Comparison of ENCODE assay signal across 26 mouse cellular contexts in genomic region chr4:120734012-120734622, GRCm38 (mm10). TPM values are rescaled to one million over a fixed set of nuclear protein-coding genes. Genes with fewer than 3 reads are reported as not detected.
DNase-seq lines count a peak whose midpoint lies in the region; ATAC-seq and TF ChIP-seq lines count a peak whose summit lies in the region.
"Had no signal": no experiment of that assay in that cellular context is flagged by ENCODE, and none has a peak within 500 bp of the region (broad histone marks: within the 10 kb centered on the region; RNA-seq: fewer than 3 reads in every experiment).

No protein-coding gene starts in this region.

- TF ChIP-seq EP300 in liver, postnatal 0 days (IDR thresholded peaks at IDR 0.05; ENCODE audit: low read depth) = no peak

- peak; percentile 46 for DNase-seq in left cerebral cortex, postnatal 4 days
- DNase-seq in left cerebral cortex, adult 9 months (ENCODE audit: low spot score in 2 of 2) = no peak
- DNase-seq in retina, postnatal 1 day = peak; percentile 49
- no peak for DNase-seq in retina, embryonic 14.5 days (ENCODE audit: low spot score)
- DNase-seq in liver, postnatal 0 days = no peak
- no peak for DNase-seq in right cerebral cortex, adult 18-20 months
- DNase-seq: adrenal gland, postnatal 36 days; cerebellum, adult 11 months; cerebellum, adult 9-11 months; gastrocnemius, postnatal 14 days; heart, adult 18-20 months; heart, postnatal 14 days; kidney, adult 11 months; kidney, postnatal 4 days; liver, embryonic 13.5 days; right cerebral cortex, postnatal 4 days; thymus, postnatal 36 days had no signal

- 0 out of 2 replicates have a peak, but pooled peaks have one; percentile 15 for ATAC-seq in forebrain, embryonic 15.5 days (replicated peaks)
- ATAC-seq in forebrain, embryonic 16.5 days = no peak
- ATAC-seq in liver, postnatal 0 days = no peak
- ATAC-seq: CD4-positive, CD25-positive, alpha-beta regulatory T cell, adult 4 months had no signal

- no peaks in the 10 kb centered on the region for H3K9me3 ChIP-seq in forebrain, embryonic 15.5 days
- H3K9me3 ChIP-seq in forebrain, embryonic 16.5 days (ENCODE audit: control insufficient read depth, low read length) = no peaks in the 10 kb centered on the region
- H3K9me3 ChIP-seq in liver, postnatal 0 days (ENCODE audit: low read length) = no peaks in the 10 kb centered on the region
- H3K9me3 ChIP-seq: embryonic facial prominence, embryonic 15.5 days; heart, embryonic 12.5 days; kidney, embryonic 15.5 days; liver, embryonic 13.5 days; midbrain, embryonic 12.5 days had no signal

- H3K4me1 ChIP-seq in forebrain, embryonic 15.5 days = peaks cover 15% of the 10 kb centered on the region
- peaks cover 9% of the 10 kb centered on the region for H3K4me1 ChIP-seq in forebrain, embryonic 16.5 days (replicated peaks; ENCODE audit: control insufficient read depth, insufficient read depth, low read length)
- peaks cover 13% of the 10 kb centered on the region for H3K4me1 ChIP-seq in liver, postnatal 0 days (ENCODE audit: insufficient read depth)

- H3K4me2 ChIP-seq in forebrain, embryonic 15.5 days (replicated peaks) = no peak overlapping the region
- no peak overlapping the region for H3K4me2 ChIP-seq in forebrain, embryonic 16.5 days (ENCODE audit: low read length)
- H3K4me2 ChIP-seq in liver, postnatal 0 days (ENCODE audit: low read depth, low read length) = no peak overlapping the region
- H3K4me2 ChIP-seq: embryonic facial prominence, embryonic 15.5 days; heart, embryonic 12.5 days; kidney, embryonic 15.5 days; liver, embryonic 13.5 days; lung, embryonic 14.5 days; midbrain, embryonic 12.5 days had no signal

- H3K27me3 ChIP-seq in forebrain, embryonic 15.5 days = no peaks in the 10 kb centered on the region
- H3K27me3 ChIP-seq in forebrain, embryonic 16.5 days (replicated peaks; ENCODE audit: control insufficient read depth, insufficient read depth, low read length) = no peaks in the 10 kb centered on the region
- H3K27me3 ChIP-seq in liver, postnatal 0 days (ENCODE audit: insufficient read depth, low read length) = peaks cover 37% of the 10 kb centered on the region

- H3K9ac ChIP-seq in forebrain, embryonic 15.5 days (replicated peaks) = no peak overlapping the region
- H3K9ac ChIP-seq in forebrain, embryonic 16.5 days (replicated peaks; ENCODE audit: low read depth, low read length) = no peak overlapping the region
- H3K9ac ChIP-seq in liver, postnatal 0 days (replicated peaks) = no peak overlapping the region
- H3K9ac ChIP-seq: embryonic facial prominence, embryonic 15.5 days; heart, embryonic 12.5 days; kidney, embryonic 15.5 days; liver, embryonic 13.5 days; lung, embryonic 14.5 days; midbrain, embryonic 12.5 days had no signal

- H3K4me3 ChIP-seq in forebrain, embryonic 15.5 days = no peak overlapping the region
- H3K4me3 ChIP-seq in forebrain, embryonic 16.5 days (replicated peaks; ENCODE audit: low read length) = no peak overlapping the region
- no peak overlapping the region for H3K4me3 ChIP-seq in liver, postnatal 0 days (ENCODE audit: low read depth, low read length)
- H3K4me3 ChIP-seq: embryonic facial prominence, embryonic 15.5 days; heart, embryonic 12.5 days; kidney, embryonic 15.5 days; liver, embryonic 13.5 days; midbrain, embryonic 12.5 days had no signal

- TF ChIP-seq CTCF in liver, postnatal 0 days (IDR thresholded peaks at IDR 0.05; ENCODE audit: low read depth) = no peak

- H3K27ac ChIP-seq in forebrain, embryonic 15.5 days (replicated peaks) = no peak overlapping the region
- no peak overlapping the region for H3K27ac ChIP-seq in forebrain, embryonic 16.5 days (ENCODE audit: low read length)
- H3K27ac ChIP-seq in liver, postnatal 0 days (ENCODE audit: low read depth) = no peak overlapping the region
- H3K27ac ChIP-seq: embryonic facial prominence, embryonic 15.5 days; kidney, embryonic 15.5 days; liver, embryonic 13.5 days; midbrain, embryonic 12.5 days had no signal

- intact Hi-C loops in left cerebral cortex, postnatal 4 days (cut with DNase I) = no loop called here

- no peaks in the 10 kb centered on the region for H3K36me3 ChIP-seq in forebrain, embryonic 15.5 days
- H3K36me3 ChIP-seq in forebrain, embryonic 16.5 days (ENCODE audit: control insufficient read depth, insufficient read depth) = no peaks in the 10 kb centered on the region
- no peaks in the 10 kb centered on the region for H3K36me3 ChIP-seq in liver, postnatal 0 days (replicated peaks; ENCODE audit: insufficient read depth, low read length)
- H3K36me3 ChIP-seq: embryonic facial prominence, embryonic 15.5 days; heart, embryonic 12.5 days; kidney, embryonic 15.5 days; liver, embryonic 13.5 days; midbrain, embryonic 12.5 days had no signal

- WGBS in forebrain, embryonic 15.5 days = 63% methylated on average over 5 of the region's 5 CpGs
- 72% methylated on average over 5 of the region's 5 CpGs for WGBS in forebrain, embryonic 16.5 days
- 71% methylated on average over 5 of the region's 5 CpGs for WGBS in liver, postnatal 0 days (ENCODE audit: insufficient replicate concordance)

RNA-seq across cellular contexts. Expression of gene Kcnq4, which starts 14.3 kb away (rescaled TPM):
- 8.8 TPM in 2 replicates for polyA plus RNA-seq in forebrain, embryonic 15.5 days (2015; fragmentation: Nextera tagmentation; extraction: Ambion mirVana)
- 8.7 and 11.1 TPM in 2 replicates for polyA plus RNA-seq in forebrain, embryonic 16.5 days (2015; fragmentation: Nextera tagmentation; extraction: Ambion mirVana)
- 10 to 100 TPM; 19.6 to 21.1 TPM for total RNA-seq in left cerebral cortex, postnatal 4 days (2021)
- 0.14 and 0.20 TPM in 2 replicates for polyA plus RNA-seq in liver, postnatal 0 days (2015; fragmentation: Nextera tagmentation; extraction: Ambion mirVana)
- total RNA-seq: common myeloid progenitor, adult 5-6 weeks had no signal
- polyA plus RNA-seq: CD4-positive, CD25-positive, alpha-beta regulatory T cell, adult 4 months had no signal

Comparison
In these comparisons a context has a peak if more than half of its experiments do, and no peak if none do; other contexts are left out.
1. DNase-seq: peak in left cerebral cortex, postnatal 4 days (single experiment) and retina, postnatal 1 day (single experiment); none in left cerebral cortex, adult 9 months (0 of 2), retina, embryonic 14.5 days (single experiment), liver, postnatal 0 days (single experiment) and right cerebral cortex, adult 18-20 months (single experiment).